Mouse (Mus musculus): ENCODE measurements around the gene Dhx34.

- no peak for TF ChIP-seq POLR2A (IDR thresholded peaks at IDR 0.05; ENCODE audit: borderline replicate concordance, extremely low read depth, low read depth, low read length)
- TF ChIP-seq CTCF (IDR thresholded peaks at IDR 0.05; ENCODE audit: insufficient read depth, low read length) = no peak
Measured at GRCm38 (mm10) chr7:16160702-16161101, 61.1 kb downstream of the Dhx34 start.

All from lung, adult 2 months (tissue).